Mouse (Mus musculus) liver, embryonic 14.5 days (tissue): Measurements from ENCODE around the gene Ptpdc1. TPM values are rescaled to one million over a fixed set of nuclear protein-coding genes. Genes with fewer than 3 reads are reported as not detected.

Source experiments
- ATAC-seq: fragments of 200-750 bp; cut with Nextera tagmentation; 2 replicates; pipeline ENCODE4 v1.8.0; 2017; ENCODE audit warnings: moderate number of reproducible peaks, mild to moderate bottlenecking, moderate library complexity; ENCODE audit not compliant: insufficient read depth
- DNase-seq, 3 experiments: peaks; one replicate each; pipeline ENCODE4 v3.0.0-alpha.2; 2012 to 2013; ENCODE audit warnings: low read depth in 3 of 3, low spot score in 3 of 3
- H3K27ac ChIP-seq: fragments of 300-500 bp; sonication (generic); 2 replicates; pipeline ENCODE4 v1.5.1; 2014; ENCODE audit warnings: moderate library complexity, mild to moderate bottlenecking, control low read depth, inconsistent platforms
- H3K27me3 ChIP-seq: fragments of 300-500 bp; sonication (generic); 2 replicates; pipeline ENCODE4 v1.6.1; 2014; ENCODE audit warnings: mild to moderate bottlenecking, low read length, moderate library complexity; ENCODE audit not compliant: control insufficient read depth, insufficient read depth
- H3K36me3 ChIP-seq: fragments of 300-500 bp; sonication (generic); replicated peaks from 2 replicates; pipeline ENCODE4 v1.6.1; 2014; ENCODE audit warnings: low read depth; ENCODE audit not compliant: control insufficient read depth, insufficient read depth
- H3K4me1 ChIP-seq, 2 experiments: fragments of 200-500 bp in 1 of 2; fragments of 300-500 bp in 1 of 2; sonication (generic) in 1 of 2; replicated peaks; 2 replicates each; pipeline ENCODE4 v1.6.1; 2012 to 2014; ENCODE audit warnings: antibody characterized with exemption in 1 of 2, inconsistent platforms in 1 of 2, low read length in 1 of 2; ENCODE audit not compliant: control insufficient read depth in 2 of 2, insufficient read depth in 2 of 2
- H3K4me2 ChIP-seq: fragments of 300-500 bp; sonication (generic); 2 replicates; pipeline ENCODE4 v1.6.1; 2014; ENCODE audit warnings: low read depth, mild to moderate bottlenecking, control low read depth, moderate library complexity
- H3K4me3 ChIP-seq, 2 experiments: fragments of 200-500 bp in 1 of 2; fragments of 300-500 bp in 1 of 2; sonication (generic) in 1 of 2; 2 replicates each; pipeline ENCODE4 v1.5.1; 2012 to 2014; ENCODE audit warnings: low read depth in 2 of 2, low read length in 2 of 2, mild to moderate bottlenecking in 2 of 2, control low read depth in 1 of 2, inconsistent platforms in 1 of 2, moderate library complexity in 1 of 2; ENCODE audit not compliant: insufficient read depth in 1 of 2
- H3K9ac ChIP-seq: fragments of 300-500 bp; sonication (generic); replicated peaks from 2 replicates; pipeline ENCODE4 v1.6.1; 2014; ENCODE audit warnings: mild to moderate bottlenecking, control low read depth, moderate library complexity
- H3K9me3 ChIP-seq: fragments of 300-500 bp; sonication (generic); 2 replicates; pipeline ENCODE4 v1.6.1; 2016; ENCODE audit warnings: low read length, mixed read lengths; ENCODE audit not compliant: control insufficient read depth
- CTCF ChIP-seq: IDR thresholded peaks from 2 replicates; pipeline ENCODE4 v1.5.1; 2016; ENCODE audit warnings: antibody characterized with exemption, low read depth, control low read depth
- EP300 ChIP-seq: IDR thresholded peaks from 2 replicates; pipeline ENCODE4 v1.6.1; 2016; ENCODE audit warnings: antibody characterized with exemption, low read depth
- WGBS: fragments of 180-500 bp; shearing (Covaris S2); extraction: QIAGEN DNeasy Blood & Tissue Kit; methylation state at CpG from one replicate; pipeline ENCODE4 v1.1.7; 2014; ENCODE audit not compliant: insufficient replicate concordance; 5-methylcytosine and 5-hydroxymethylcytosine counted together
- polyA plus RNA-seq, 2 experiments: library from polyadenylated mRNA; depleted of rRNA in 1 of 2; stranded (reverse) in 1 of 2; unstranded in 1 of 2; fragments of >200 nt; fragmentation: Nextera tagmentation in 1 of 2; extraction: Ambion mirVana in 1 of 2; gene quantifications; 2 replicates each; pipeline versions ENCODE4 v1.2.1 to v1.2.3; 2012 to 2014

Ptpdc1 gene
- polyA plus RNA-seq, 2 experiments: 0.27 to 0.33 TPM

DNA sequence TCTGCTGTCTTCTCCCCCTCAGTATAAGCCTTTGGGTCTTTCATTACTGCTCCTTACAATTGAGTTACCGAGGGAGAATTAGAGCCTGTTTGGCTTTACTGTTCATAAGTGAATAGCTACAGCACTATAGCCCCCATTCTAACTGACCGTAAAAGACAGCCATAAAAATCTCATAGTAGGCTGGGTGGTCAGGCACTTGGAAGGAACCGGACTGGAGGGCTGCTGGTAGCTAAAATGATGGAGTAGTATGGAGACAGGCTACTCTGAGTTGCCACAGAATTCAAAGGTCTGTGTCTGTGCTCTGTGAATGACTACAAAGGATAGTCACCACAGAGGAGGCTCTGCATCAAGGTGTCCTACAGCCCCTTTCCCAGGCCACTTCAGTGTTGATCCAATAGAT is 18.5 kb upstream of the Ptpdc1 start:
- TF ChIP-seq CTCF: no peak
- no peak for TF ChIP-seq EP300

DNA sequence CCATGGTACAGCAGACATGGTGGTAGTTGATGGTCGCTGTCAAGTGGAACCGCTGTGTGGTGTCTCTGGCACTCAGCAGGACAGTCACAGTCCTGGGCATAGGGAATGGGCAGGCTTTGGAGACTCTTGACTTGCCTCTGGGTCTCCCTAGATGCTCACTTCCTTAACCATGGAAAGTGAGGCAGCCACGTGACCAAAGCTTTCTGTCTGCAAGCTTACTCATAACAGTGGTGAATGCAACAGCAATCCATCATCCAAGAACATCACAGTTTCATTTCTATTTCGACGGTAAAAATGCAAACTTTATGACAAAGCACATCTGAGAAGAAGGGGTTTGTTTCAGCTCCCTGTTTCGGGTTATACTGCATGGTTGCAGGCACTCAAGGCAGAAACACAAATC is 17.6 kb upstream of the Ptpdc1 start:
- H3K9ac ChIP-seq: no peak overlapping the region
- no peak for TF ChIP-seq CTCF
- TF ChIP-seq EP300: no peak
- no peaks in the 10 kb centered on the region for H3K36me3 ChIP-seq
- 62% methylated on average over 6 of the region's 6 CpGs for WGBS
- ATAC-seq: no peak
- no peak for DNase-seq
- no peaks in the 10 kb centered on the region; the same call in 1 of the 2 replicates for H3K9me3 ChIP-seq
- no peaks in the 10 kb centered on the region for H3K4me1 ChIP-seq
- no peaks in the 10 kb centered on the region for H3K27me3 ChIP-seq
- H3K27ac ChIP-seq: no peak overlapping the region
- no peak overlapping the region for H3K4me3 ChIP-seq
- H3K4me2 ChIP-seq: no peak overlapping the region

More for the DNA sequence above, 18.5 kb upstream of the Ptpdc1 start:
- Histone ChIP-seq H3K4me1 (no peaks in the 10 kb centered on the region), H3K27me3 (no peaks in the 10 kb centered on the region), H3K27ac (no peak overlapping the region), H3K36me3 (no peaks in the 10 kb centered on the region), H3K4me3 (no peak overlapping the region), H3K4me2 (no peak overlapping the region), H3K9me3 (no peaks in the 10 kb centered on the region; the same call in 1 of the 2 replicates), H3K9ac (no peak overlapping the region)
- 62% methylated on average over 3 of the region's 3 CpGs for WGBS
- ATAC-seq (no peak), DNase-seq (no peak)

DNA sequence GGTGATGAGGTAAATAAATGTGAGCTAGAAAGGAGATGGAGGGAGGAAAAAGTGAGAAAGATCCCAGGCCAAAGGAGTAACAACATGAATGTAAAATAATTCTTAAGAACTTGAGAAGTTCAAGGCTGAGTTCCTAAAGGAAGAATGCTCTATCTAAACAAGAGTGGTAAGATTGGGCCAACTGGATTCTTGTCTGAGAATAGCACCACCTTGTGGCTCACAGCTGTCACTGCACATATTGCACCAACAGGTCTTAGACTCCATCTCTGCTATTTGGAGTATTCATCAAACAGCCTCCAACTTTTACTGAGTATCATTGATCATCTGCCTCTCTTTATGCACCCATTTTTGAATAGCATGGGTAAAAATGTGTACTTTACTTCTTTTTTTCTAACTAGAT is 14.1 kb upstream of the Ptpdc1 start:
- no peaks in the 10 kb centered on the region for H3K4me1 ChIP-seq
- TF ChIP-seq EP300 (no peak), CTCF (peak; percentile 83)
- DNase-seq (peak in 1 of 3 experiments; percentile 22), ATAC-seq (no peak)
- H3K4me2 ChIP-seq: no peak overlapping the region
- no peak overlapping the region for H3K9ac ChIP-seq
- no peaks in the 10 kb centered on the region for H3K9me3 ChIP-seq
- H3K36me3 ChIP-seq: no peaks in the 10 kb centered on the region
- no peak overlapping the region for H3K27ac ChIP-seq
- H3K4me3 ChIP-seq: no peak overlapping the region
- H3K27me3 ChIP-seq: no peaks in the 10 kb centered on the region; the same call in 1 of the 2 replicates

DNA sequence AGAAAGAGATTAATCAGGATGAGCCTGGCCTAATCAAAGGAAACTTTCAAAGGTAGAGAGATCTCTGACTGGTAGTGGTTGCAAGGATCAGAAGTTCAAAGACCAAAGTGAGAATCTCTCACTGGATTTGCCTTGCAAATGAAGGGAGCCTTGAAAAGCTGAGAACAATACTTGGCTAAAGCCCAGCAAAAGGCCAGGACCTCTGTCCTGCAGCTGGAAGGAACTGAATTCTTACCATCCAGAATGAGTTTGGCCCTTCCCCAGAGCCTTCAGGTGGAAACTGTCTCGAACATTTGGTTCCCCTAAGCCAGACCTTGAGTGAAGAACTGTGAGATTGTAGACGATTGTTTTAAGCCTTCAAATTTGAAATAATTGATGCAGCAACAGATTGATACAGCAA is 12.2 kb upstream of the Ptpdc1 start:
- Histone ChIP-seq H3K4me1 (no peaks in the 10 kb centered on the region), H3K4me2 (no peak overlapping the region), H3K27me3 (no peaks in the 10 kb centered on the region; the same call in 1 of the 2 replicates), H3K4me3 (no peak overlapping the region), H3K9ac (no peak overlapping the region), H3K9me3 (no peaks in the 10 kb centered on the region), H3K27ac (no peak overlapping the region), H3K36me3 (no peaks in the 10 kb centered on the region)
- TF ChIP-seq EP300 (no peak), CTCF (no peak)
- no peak for DNase-seq
- WGBS: 31% methylated on average over 2 of the region's 2 CpGs
- no peak for ATAC-seq

DNA sequence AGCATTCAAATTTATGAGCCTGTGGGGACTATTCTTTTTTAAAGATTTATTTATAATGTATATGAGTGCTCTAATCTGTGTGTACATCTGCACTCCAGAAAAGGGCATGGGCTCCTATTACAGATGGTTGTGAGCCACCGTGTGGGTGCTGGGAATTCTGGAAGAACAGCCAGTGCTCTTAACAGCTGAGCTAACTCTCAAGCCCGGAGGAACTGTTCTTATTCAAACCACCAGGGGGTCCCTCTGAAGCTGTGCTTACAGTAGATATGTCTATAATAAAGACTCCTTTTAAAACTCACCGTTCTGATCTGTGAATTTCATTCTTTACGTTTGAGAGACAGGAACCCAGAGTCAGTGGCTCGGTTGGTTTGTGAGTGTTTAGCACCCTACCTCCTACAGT is 6.2 kb upstream of the Ptpdc1 start:
- Histone ChIP-seq H3K4me2 (no peak overlapping the region), H3K36me3 (no peaks in the 10 kb centered on the region), H3K9ac (no peak overlapping the region), H3K27ac (no peak overlapping the region), H3K9me3 (no peaks in the 10 kb centered on the region), H3K4me1 (no peaks in the 10 kb centered on the region), H3K27me3 (no peaks in the 10 kb centered on the region; the same call in none of the 2 replicates), H3K4me3 (no peak overlapping the region)
- TF ChIP-seq EP300: no peak
- no peak for TF ChIP-seq CTCF
- no peak for ATAC-seq
- DNase-seq: no peak
- 55% methylated on average over 5 of the region's 5 CpGs for WGBS
